Mouse (Mus musculus): Measurements from ENCODE around the gene Usf2.

- TF ChIP-seq CTCF (IDR thresholded peaks at IDR 0.05; ENCODE audit: extremely low read depth, insufficient read depth, low read length) (no peak), POLR2A (IDR thresholded peaks at IDR 0.05; ENCODE audit: extremely low read depth, insufficient read depth, low read length) (no peak)
Measured at GRCm38 (mm10) chr7:30959786-30960349, 3.3 kb upstream of the Usf2 start.
